Mouse (Mus musculus) midbrain, embryonic 10.5 days (tissue): ENCODE results near the gene Triobp. TPM values are rescaled to one million over a fixed set of nuclear protein-coding genes. Genes with fewer than 3 reads are reported as not detected.
"Not testable (repeated sequence)": the region's sequence is repeated elsewhere in the genome, so short reads cannot be mapped to it uniquely, and the experiment has no call there.

Experiments used
- DNase-seq: peaks from one replicate; pipeline ENCODE4 v3.0.0-alpha.2; 2017; ENCODE audit warnings: low spot score
- H3K27ac ChIP-seq: fragments of 300-500 bp; sonication (generic); replicated peaks from 2 replicates; pipeline ENCODE4 v1.5.1; 2016; ENCODE audit warnings: mild to moderate bottlenecking
- H3K27me3 ChIP-seq: fragments of 300-500 bp; sonication (generic); 2 replicates; pipeline ENCODE4 v1.6.1; 2016; ENCODE audit warnings: low read depth, mild to moderate bottlenecking; ENCODE audit not compliant: poor library complexity, severe bottlenecking
- H3K36me3 ChIP-seq: fragments of 300-500 bp; sonication (generic); 2 replicates; pipeline ENCODE4 v1.6.1; 2016; ENCODE audit warnings: mild to moderate bottlenecking, moderate library complexity
- H3K4me1 ChIP-seq: fragments of 300-500 bp; sonication (generic); 2 replicates; pipeline ENCODE4 v1.6.1; 2016
- H3K4me3 ChIP-seq: fragments of 300-500 bp; sonication (generic); 2 replicates; pipeline ENCODE4 v1.5.1; 2016; ENCODE audit warnings: mild to moderate bottlenecking, moderate library complexity
- H3K9me3 ChIP-seq: fragments of 300-500 bp; sonication (generic); replicated peaks from 2 replicates; pipeline ENCODE4 v1.6.1; 2016; ENCODE audit warnings: mild to moderate bottlenecking
- WGBS: fragments of 180-500 bp; shearing (Covaris S2); methylation state at CpG from one replicate; pipeline ENCODE4 v1.1.7; 2016; 5-methylcytosine and 5-hydroxymethylcytosine counted together
- polyA plus RNA-seq: library from polyadenylated mRNA; unstranded; fragments of >200 nt; fragmentation: Nextera tagmentation; extraction: Ambion mirVana; gene quantifications from 2 replicates; pipeline ENCODE4 v1.2.1, GENCODE M21; 2016

Gene Triobp
- polyA plus RNA-seq, 1 experiment from 2014 or later = 39.7 TPM

DNA sequence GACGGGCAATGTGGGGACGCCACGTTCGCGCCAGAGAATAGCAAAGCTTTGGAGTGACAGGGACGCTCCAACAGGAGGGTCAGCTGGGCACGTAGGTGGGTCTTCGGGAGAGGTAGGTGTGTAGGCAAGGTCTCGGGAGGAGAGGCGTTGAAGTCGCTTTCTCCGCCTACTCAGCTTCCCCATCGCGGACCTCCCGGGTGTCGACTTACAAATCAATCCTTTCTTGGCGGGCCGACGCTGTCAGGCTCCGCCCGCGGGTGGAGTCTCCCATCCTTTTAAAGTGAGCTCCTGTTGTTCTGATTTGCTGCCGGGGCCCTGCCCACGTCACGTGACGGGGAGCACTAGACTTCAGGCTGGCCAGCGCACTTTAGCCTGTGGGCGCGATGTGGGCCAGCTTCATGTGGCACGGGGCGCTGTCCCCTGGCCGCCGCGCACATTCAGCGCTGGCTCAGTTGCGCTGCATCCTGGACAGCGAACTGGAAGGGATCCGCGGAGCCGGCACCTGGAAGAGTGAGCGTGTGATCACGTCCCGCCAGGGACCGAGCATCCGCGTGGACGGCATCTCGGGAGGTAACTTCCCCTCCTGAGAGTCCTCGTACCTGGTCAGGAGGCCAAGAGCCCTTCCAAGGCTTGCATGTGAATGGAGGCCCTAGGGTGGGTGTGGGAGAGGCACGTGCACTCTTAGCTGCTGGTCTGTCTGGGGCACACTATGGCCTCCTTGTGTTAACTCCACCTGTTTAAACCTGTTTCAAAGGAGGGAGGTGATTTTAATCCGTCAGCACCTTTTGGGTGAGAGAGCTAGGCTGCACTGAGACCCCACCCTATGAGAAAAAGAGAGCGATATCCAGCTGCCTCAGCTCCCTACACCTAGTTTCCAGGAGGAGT is 83.3 kb downstream of the Triobp start:
- H3K9me3 ChIP-seq = no peaks in the 10 kb centered on the region
- peaks cover 18% of the 10 kb centered on the region for H3K27me3 ChIP-seq
- peaks cover 52% of the 10 kb centered on the region for H3K4me1 ChIP-seq
- peak; percentile 94 for DNase-seq
- under 1% methylated on average over 52 of the region's 52 CpGs for WGBS
- H3K4me3 ChIP-seq = peak overlapping the region; percentile 85
- H3K27ac ChIP-seq = peak overlapping the region; percentile 75
- peaks cover 6% of the 10 kb centered on the region for H3K36me3 ChIP-seq

DNA sequence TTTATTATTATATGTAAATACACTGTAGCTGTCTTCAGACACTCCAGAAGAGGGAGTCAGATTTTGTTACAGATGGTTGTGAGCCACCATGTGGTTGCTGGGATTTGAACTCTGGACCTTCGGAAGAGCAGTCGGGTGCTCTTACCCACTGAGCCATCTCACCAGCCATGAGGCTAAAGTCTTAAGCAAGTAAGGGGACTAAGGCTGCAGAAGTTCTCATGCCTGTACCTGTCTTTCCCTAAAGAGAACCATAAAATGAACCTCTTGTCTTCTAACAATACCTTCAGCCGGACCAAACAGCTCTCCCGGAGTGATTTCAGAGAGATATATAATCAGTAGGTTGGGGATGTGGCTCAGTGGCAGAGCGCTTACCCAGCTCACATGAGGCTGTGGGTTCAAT is 84.4 kb downstream of the Triobp start:
- H3K27ac ChIP-seq, H3K4me3 ChIP-seq, H3K9me3 ChIP-seq, DNase-seq, H3K27me3 ChIP-seq: not testable (repeated sequence)
- peaks cover 18% of the 10 kb centered on the region for H3K36me3 ChIP-seq
- peaks cover 42% of the 10 kb centered on the region for H3K4me1 ChIP-seq
- 91% methylated on average over 5 of the region's 5 CpGs for WGBS

DNA sequence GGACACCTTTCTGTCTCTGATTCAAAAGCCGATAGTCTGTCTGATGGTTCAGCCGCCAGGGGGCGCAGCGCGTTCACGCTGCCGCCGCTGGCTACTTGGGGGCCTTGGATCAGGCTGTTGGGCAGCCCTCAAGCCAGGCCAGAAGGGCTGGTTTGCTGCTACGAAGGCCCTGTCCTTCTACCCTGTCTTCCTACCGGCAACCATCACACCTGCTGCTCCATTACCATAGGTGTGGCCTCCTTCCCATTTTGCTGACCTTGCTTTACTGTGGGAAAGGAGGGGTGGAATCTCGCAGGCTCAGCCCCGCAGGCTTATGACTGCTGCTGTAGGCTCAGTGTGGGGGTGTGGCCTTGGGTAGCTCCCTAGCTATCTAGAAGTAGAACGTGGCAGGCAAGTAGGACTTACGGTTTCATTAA is 90.4 kb downstream of the Triobp start:
- peaks cover 40% of the 10 kb centered on the region for H3K4me1 ChIP-seq
- peak; percentile 81 for DNase-seq
- WGBS = 16% methylated on average over 14 of the region's 14 CpGs
- H3K4me3 ChIP-seq = no peak overlapping the region
- H3K27ac ChIP-seq = no peak overlapping the region
- peaks cover 24% of the 10 kb centered on the region for H3K36me3 ChIP-seq
- no peaks in the 10 kb centered on the region for H3K9me3 ChIP-seq
- peaks cover 48% of the 10 kb centered on the region for H3K27me3 ChIP-seq

DNA sequence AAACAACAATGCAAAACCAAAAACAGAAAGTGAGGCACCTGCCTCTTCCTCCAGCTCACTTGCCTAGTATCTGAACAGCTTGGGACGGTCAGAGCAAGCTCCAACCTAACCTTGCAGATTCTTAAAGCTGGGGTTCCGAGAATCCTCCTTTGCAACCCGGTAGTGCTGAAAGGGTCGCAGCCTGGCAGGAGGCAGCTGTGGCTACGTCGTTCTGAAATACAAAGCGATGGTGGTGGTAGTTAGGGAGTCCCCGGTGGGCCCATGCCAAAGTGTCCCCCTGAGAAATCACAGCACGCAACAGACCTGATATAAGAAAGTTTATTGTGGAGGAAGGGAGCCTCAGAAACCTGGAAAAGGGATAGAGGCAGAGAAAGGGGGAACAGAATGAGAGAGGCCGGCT is 90.8 kb downstream of the Triobp start:
- DNase-seq = no peak
- peaks cover 44% of the 10 kb centered on the region for H3K4me1 ChIP-seq
- H3K27me3 ChIP-seq = peaks cover 52% of the 10 kb centered on the region
- H3K9me3 ChIP-seq = no peaks in the 10 kb centered on the region
- peaks cover 24% of the 10 kb centered on the region for H3K36me3 ChIP-seq
- no peak overlapping the region for H3K4me3 ChIP-seq
- WGBS = 71% methylated on average over 10 of the region's 10 CpGs
- H3K27ac ChIP-seq = no peak overlapping the region

DNA sequence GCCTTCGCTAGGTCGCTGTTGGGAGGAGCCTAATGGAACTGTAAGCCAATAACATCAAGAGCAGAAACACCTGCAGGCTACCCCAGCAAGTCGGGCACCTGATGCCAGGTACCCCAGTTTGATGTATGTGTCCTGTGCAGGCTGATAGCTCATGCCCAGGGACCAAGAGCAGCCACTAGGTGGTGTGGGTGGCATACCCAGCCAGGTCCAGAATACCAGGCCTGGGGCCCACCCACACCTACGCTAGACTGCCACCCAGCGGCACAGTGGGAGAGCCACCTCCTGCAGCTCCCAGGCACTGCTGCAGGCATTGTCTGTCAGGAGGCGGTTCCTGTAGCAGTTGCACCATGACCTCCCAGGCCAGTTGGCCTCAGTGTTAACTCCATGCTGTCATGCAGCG is 91.3 kb downstream of the Triobp start:
- Histone ChIP-seq H3K9me3 (no peaks in the 10 kb centered on the region), H3K4me3 (no peak overlapping the region), H3K4me1 (peaks cover 48% of the 10 kb centered on the region), H3K27me3 (peaks cover 57% of the 10 kb centered on the region), H3K27ac (0 out of 2 replicates have a peak overlapping the region, but pooled peaks have one; percentile 42), H3K36me3 (peaks cover 24% of the 10 kb centered on the region)
- WGBS = 20% methylated on average over 7 of the region's 7 CpGs
- DNase-seq = peak; percentile 69

DNA sequence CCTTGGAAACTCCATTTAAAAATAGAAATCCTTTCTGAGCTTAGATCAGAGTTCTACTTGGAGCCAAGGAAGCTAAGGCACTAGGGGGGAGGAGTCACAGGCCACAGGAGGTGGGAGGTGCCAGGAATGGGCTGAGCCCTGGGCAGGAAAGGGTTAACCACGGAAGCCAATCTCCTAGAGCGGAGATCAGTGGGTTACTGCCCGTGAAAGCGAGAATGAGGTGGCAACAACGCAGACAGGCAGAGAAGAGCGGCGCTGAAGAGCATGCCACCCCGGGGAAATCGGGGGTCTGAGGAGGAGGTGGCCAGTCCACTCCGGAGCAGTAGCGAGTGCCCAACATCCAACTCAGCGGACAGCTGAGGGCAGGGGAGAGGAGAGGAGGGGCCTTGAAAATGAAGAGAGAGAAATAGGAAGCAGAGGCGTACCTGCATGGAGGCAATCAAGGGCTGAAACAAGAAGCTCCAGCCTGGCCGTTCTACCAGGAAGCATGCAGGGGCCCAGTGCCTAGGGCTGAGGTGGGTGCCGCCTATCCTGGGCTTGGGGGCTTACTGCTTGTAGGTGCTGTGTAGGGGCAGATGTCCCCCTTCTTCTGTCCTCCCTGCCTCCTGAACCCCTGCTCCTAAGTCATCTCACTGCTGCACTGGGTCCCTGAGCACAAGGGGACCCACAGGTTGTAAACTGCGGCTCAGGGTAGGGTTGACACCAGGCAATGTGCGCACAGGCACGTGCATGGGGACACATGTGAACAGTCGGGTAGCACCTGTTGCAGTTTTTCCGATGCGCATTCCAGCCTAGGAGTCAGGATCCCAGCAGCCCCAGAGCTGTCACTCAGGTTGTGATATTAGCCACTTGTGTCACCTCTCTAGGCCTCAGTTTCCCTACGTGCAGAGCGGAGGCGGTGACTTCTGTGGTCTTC is 93.2 kb downstream of the Triobp start:
- Histone ChIP-seq H3K4me1 (peaks cover 56% of the 10 kb centered on the region), H3K9me3 (no peaks in the 10 kb centered on the region), H3K27ac (no peak overlapping the region; the same call in 1 of the 2 replicates), H3K4me3 (peak overlapping the region; percentile 41), H3K36me3 (peaks cover 18% of the 10 kb centered on the region), H3K27me3 (peaks cover 75% of the 10 kb centered on the region)
- 24% methylated on average over 24 of the region's 24 CpGs for WGBS
- DNase-seq = no peak

DNA sequence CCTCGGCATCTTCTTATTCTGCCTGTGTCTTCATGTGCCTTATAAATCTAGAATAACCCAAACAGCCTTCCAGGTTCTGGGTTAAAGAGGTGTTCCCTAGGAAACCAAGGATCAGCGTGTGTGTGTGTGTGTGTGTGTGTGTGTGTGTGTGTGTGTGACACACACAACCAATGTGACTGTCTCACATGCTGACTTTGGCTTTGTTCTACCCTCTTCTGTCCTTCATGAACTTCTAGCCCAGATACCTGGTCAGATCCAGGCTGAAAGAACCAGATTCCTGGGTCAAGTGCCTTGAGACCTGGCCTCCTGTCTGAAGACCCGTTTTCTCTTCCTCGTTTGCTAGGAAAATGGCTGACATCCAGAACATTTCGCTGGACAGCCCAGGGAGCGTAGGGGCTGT is 94.1 kb downstream of the Triobp start, which contains the start of gene Galr3:
Gene Galr3, plus strand, starts transcription at position 301 of the 400 bp plus-strand sequence.
- no peak for DNase-seq
- Histone ChIP-seq H3K27me3 (peaks cover 76% of the 10 kb centered on the region), H3K4me1 (peaks cover 57% of the 10 kb centered on the region), H3K36me3 (peaks cover 10% of the 10 kb centered on the region), H3K27ac (peak within 1 kb of the TSS; percentile 64; the same call in 1 of the 2 replicates), H3K9me3 (no peaks in the 10 kb centered on the region), H3K4me3 (peak within 1 kb of the TSS; percentile 58)
- 88% methylated on average over 6 of the region's 6 CpGs for WGBS

DNA sequence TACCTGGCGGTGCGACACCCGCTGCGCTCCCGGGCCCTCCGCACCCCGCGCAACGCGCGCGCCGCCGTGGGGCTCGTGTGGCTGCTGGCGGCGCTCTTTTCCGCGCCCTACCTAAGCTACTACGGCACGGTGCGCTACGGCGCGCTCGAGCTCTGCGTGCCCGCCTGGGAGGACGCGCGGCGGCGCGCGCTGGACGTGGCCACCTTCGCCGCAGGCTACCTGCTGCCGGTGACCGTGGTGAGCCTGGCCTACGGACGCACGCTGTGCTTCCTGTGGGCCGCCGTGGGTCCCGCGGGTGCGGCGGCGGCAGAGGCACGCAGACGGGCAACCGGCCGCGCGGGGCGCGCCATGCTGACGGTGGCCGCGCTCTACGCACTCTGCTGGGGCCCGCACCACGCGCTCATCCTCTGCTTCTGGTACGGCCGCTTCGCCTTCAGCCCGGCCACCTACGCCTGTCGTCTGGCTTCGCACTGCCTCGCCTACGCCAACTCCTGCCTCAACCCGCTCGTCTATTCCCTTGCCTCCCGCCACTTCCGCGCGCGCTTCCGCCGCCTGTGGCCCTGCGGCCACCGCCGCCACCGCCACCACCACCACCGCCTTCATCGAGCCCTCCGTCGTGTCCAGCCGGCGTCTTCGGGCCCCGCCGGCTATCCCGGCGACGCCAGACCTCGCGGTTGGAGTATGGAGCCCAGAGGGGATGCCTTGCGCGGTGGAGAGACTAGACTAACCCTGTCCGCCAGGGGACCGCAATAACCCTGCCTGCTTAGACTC is 95.4 kb downstream of the Triobp start:
- peak overlapping the region; percentile 58 for H3K4me3 ChIP-seq
- H3K36me3 ChIP-seq = no peaks in the 10 kb centered on the region
- DNase-seq = peak; percentile 55
- H3K27me3 ChIP-seq = peaks cover 79% of the 10 kb centered on the region
- no peaks in the 10 kb centered on the region for H3K9me3 ChIP-seq
- peaks cover 55% of the 10 kb centered on the region for H3K4me1 ChIP-seq
- WGBS = 1% methylated on average over 105 of the region's 105 CpGs
- peak overlapping the region; percentile 64 for H3K27ac ChIP-seq

DNA sequence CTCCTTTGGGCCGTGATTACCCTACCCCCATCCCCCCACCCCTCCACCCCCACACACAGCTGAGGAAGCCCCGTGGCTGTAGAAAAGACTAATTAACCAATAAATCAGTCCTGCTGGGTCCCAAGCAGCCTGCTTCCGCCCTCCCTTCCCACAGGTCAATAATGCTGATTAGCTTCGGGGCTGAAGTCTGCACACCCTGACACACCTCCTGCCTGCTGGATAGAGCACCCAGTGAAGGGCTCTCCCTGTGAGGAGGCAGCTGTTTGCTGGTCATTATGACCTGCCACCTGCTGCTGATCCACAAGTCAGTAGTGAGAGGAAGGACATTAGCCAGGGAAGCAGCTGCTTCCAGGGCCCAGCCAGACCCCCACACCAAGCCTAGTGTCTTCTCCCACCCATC is 97.3 kb downstream of the Triobp start:
- H3K27ac ChIP-seq = no peak overlapping the region
- peak overlapping the region; percentile 2; the same call in 1 of the 2 replicates for H3K4me3 ChIP-seq
- WGBS = 24% methylated on average over 4 of the region's 4 CpGs
- H3K36me3 ChIP-seq = no peaks in the 10 kb centered on the region
- peaks cover 65% of the 10 kb centered on the region for H3K27me3 ChIP-seq
- no peaks in the 10 kb centered on the region for H3K9me3 ChIP-seq
- peak; percentile 40 for DNase-seq
- H3K4me1 ChIP-seq = peaks cover 40% of the 10 kb centered on the region

DNA sequence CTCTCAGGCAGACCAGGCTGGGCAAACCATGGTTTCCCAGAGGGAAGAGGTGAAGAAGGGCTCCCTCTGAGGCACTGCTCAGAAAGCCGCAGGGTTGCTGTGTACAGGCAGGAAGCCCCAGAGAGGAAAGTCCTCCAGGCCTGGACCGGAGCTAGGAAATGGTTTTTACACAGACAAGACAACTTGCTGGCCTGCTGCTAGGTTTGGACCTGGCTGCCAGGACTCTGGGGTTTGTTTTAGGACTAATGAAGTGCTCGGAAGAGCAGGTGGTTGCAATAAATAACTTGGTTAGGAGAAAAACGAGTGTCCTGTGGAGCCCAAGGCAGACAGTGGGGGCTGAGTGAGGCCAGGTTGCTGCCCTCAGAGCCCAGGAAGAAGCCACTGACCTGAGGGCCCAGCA is 100.7 kb downstream of the Triobp start:
- no peaks in the 10 kb centered on the region for H3K9me3 ChIP-seq
- WGBS = 72% methylated on average over 4 of the region's 4 CpGs
- H3K27me3 ChIP-seq = peaks cover 31% of the 10 kb centered on the region
- no peak overlapping the region for H3K4me3 ChIP-seq
- DNase-seq = no peak
- H3K27ac ChIP-seq = no peak overlapping the region
- peaks cover 25% of the 10 kb centered on the region for H3K4me1 ChIP-seq
- H3K36me3 ChIP-seq = peaks cover 19% of the 10 kb centered on the region

DNA sequence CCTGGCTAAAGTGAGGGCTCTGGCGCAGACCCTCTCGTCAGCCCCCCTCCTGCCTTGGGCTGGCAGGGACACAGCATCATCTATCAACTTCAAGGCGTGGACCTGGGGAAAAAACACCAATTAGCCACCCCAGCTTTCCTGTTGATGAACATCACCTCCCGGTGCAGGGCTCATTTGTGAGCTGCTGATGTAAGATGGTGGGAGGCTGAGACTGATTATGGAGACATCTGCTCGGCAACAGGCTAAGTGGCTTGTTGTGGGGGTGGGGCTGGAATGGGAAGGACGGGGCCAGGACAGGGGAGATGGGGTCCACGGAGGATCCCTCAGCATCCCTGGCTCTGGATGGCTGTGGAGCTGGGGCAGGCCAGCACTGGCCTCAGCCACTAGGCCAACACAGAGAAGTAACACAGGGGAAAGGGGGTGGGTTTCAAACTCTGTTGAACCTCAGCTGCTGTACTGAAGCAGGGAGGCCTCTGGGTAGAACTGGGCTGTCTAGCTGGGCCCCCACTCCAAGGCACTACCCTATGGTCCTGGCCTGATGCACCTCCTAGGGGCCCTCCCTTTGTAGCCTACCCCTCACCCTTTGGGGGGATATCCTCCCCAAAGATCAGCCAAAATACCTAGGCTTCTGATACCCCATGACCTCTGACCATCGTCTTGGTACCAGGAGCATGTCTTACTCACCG is 102.8 kb downstream of the Triobp start:
- peaks cover 40% of the 10 kb centered on the region for H3K36me3 ChIP-seq
- peaks cover 13% of the 10 kb centered on the region for H3K4me1 ChIP-seq
- no peak overlapping the region; the same call in 1 of the 2 replicates for H3K27ac ChIP-seq
- 78% methylated on average over 9 of the region's 9 CpGs for WGBS
- DNase-seq = no peak
- no peak overlapping the region for H3K4me3 ChIP-seq
- H3K9me3 ChIP-seq = no peaks in the 10 kb centered on the region
- peaks cover 10% of the 10 kb centered on the region for H3K27me3 ChIP-seq
